Mouse (Mus musculus) CD4-positive, CD25-positive, alpha-beta regulatory T cell, adult 4 months (primary cell): ENCODE data around the gene Pin1rt1. TPM values are rescaled to one million over a fixed set of nuclear protein-coding genes. Genes with fewer than 3 reads are reported as not detected.

ENCODE experiments used
- ATAC-seq: one replicate; pipeline ENCODE4 v1.8.0; 2017
- polyA plus RNA-seq, 2 experiments: library from polyadenylated mRNA; unstranded; fragments of 100-300 nt; shearing (Covaris generic); gene quantifications; one replicate each; pipeline ENCODE4 v1.2.1; 2017

The Pin1rt1 gene
- polyA plus RNA-seq, 2 experiments from 2014 or later = not detected

DNA sequence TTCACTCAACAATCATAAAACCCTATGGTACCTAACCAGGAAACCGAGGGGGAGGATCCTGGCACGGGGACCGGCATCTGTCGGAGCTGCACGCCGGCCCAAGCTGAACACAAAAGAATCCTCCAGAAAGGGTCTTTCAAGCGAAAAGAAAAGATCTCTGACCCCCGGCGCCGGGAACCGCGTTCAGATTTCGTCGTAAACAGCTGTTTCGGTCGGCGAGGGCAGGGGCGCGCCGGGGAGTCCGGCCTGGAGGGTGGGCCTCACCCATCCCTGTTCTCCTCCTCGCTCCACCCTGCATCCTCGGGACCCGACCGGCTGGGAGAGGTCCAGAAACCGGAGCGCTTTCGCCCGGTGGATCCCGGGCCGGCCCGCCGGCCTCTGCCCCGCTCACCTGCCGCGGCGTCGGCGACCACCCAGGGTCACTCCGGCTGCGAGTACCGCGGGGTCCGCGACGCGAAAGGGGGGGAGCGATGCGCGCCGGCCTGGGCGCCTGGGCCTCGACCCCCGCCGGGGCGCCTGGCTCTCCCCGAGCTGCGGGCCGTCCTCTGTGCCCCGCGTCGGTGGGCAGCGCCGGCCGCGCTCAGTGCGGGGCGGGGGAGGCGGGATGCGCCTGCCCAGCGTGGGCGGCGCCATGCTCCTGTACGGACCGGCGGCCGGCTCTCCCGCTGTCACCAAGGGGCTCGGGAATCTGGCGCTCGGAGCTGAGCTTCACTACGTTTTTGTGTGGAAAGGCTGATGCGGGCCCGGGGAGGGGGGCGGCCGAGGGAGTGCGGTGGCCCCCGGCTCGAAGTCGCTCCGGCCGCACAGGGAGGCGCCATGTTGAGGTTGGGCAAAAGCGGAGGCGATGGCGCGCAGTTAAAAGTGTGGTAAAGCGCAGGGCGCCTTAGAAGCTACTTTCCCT is 4.3 kb downstream of the Pin1rt1 start, which contains the start of gene Tcp11l1:
TSS of gene Tcp11l1 (minus strand) at position 585 of the 901 bp plus-strand sequence.
- no peak for ATAC-seq

DNA sequence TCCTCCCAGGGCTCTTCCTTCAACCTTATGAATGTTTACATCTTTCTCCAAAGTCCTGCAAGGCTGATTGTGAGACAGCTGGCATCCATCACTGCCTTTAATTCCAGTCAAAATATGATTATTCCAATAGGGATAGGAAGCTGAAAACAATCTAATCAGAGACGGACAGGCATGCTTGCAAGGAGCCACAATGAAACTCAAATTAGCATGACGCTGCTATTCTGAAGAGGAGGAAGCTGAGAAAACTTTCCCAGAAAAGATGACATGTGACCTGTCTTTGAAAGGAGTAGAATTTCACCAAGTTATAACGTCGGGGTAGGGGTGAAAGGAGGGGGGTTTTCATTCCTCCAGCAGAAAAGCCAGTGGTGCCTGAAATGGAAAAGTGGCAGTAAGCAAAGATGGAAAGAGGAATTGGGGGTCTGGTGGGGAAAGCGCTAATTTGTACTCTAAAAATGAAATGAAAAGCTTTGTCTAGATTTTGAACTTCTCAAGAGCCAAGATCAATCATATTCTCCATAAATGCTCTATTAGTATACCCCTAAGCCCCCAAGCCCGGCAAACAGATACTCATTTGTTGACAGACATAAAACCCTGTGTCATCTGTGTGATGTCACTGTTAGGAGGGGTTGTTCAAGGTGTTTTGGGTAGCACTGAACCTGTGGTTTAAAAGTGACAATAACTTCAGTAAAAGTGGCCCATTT is 5.4 kb downstream of the Pin1rt1 start:
- ATAC-seq = no peak

DNA sequence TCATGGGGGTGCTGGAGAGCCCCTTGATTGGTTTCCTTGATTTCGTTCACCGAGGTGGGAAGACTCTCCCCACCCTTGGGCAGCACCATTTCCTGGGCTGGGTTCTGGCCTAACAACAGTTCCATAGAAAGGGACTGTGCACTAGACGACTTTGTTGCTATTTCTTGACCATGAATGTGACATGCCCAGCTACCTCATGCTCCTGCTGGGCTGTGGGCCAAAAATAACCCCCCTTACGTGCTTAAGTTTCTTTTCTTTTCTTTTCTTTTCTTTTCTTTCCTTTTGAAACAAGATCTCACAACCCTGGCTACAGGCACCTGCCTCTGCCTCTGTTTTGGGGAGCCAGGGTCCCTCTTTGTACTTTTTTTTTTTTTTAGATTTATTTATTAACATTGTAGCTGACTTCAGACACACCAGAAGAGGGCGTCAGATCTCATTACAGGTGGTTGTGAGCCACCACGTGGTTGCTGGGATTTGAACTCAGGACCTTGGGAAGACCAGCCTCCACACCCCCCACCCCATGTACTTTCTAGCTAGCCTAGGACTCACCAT is 6.3 kb downstream of the Pin1rt1 start:
- no peak for ATAC-seq

DNA sequence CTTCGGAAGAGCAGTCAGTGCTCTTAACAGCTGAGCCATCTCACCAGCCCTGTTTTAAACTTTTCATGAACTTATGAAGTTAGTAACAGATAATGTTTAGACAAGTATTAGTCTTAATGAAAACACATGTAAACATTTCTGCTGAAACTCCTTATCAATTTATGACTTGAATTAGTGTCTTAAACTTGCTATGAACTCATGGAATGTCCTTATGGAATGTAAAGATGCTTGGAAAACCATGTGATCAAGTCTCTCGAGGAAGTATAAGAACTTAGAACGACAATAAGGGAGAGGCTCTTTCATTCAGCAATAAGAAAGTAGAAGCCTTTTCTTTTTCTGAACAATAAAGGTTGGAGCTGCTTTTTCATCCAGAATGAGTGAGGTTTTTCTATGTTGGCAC is 11.8 kb downstream of the Pin1rt1 start:
- no peak for ATAC-seq

DNA sequence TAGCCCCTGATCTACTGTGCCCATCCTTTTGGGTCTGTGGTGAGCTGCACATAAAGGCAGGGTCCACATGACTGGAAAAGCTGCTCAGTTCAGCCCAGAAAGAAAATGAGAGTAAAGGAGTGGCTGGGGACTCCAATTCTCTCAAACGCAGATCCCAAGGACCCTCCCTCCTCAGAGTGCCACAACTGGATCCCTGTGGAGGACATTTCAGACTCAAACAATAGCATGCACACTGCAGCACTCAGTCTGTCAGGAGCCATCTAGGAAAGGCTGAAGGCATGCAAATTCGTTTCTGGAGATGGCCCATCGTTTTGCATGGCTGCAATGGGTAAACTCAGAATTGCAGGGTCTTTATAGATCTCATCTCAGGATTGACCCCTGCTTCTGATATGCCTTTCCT is 13.0 kb downstream of the Pin1rt1 start:
- no peak for ATAC-seq

DNA sequence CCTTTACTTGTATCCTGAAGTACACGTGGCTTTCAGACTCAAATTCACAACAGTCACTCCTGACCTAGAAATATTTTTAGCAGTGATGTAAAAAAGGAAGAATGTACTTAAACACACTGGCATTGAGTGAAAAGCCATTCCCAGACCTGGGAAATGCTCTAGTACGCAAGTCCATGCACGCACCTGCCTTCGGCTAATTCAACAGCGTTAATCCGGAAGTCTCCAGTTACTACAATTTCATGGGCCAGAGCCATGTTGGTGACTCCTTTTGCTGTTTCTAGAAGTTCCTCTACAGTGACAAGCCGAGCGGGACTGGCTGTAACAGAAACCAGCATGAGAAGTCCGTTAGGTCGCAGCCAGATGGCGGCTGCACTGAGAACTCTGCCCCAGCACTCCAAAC is 16.5 kb downstream of the Pin1rt1 start:
- no peak for ATAC-seq

DNA sequence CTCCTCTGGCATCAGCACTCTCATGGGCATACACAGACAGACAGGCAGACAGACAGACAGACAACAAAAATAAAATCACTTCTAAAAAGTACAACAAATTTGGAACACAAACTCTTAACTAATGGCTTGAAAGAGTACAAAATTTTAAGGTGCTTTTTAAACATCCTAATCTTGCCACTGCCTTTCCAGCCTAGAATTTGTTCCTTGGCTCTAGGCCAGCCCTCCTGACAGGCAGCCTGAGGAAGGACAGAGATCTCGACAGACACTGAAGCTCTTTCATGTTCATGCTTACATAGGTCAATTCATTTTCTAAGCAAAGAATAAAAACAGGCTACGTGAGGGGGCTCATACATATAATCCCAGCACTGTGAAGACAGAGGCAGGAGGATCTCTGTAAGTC is 23.6 kb downstream of the Pin1rt1 start:
- no peak for ATAC-seq

DNA sequence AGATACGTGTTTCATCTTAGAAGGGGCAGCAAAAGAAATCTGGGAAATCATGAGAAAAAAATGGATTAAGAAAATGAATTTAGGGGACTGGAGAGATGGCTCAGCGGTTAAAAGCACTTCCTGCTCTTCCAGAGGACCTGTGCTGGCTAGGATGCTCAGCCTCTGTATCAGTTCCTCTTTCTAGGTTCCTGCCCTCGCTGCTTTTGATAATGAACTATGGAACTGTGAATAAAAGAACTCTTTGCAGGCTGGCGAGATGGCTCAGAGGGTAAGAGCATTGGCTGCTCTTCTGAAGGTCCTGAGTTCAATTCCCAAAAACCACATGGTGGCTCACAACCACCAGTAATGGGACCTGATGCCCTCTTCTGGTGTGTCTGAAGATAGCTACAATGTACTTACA is 25.5 kb downstream of the Pin1rt1 start:
- no peak for ATAC-seq

DNA sequence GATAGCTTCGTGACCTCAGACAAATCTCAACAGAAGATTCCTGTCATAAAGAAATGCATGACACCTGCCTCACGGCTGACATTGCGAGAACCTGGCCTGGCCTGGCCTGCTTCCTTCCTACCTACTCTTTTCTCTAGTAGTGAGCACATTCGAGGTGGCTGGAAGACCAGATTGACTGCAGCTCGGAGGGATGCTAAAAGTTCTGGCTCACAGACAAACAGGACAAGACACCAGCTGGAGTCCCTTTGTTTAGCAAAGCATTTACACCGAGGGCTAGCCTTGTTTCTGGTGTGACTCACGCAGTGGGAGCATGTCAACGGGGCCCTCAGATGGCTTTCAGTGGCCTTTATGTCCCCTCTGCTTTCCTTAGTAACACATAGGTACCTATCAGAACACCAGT is 27.5 kb downstream of the Pin1rt1 start:
- no peak for ATAC-seq

DNA sequence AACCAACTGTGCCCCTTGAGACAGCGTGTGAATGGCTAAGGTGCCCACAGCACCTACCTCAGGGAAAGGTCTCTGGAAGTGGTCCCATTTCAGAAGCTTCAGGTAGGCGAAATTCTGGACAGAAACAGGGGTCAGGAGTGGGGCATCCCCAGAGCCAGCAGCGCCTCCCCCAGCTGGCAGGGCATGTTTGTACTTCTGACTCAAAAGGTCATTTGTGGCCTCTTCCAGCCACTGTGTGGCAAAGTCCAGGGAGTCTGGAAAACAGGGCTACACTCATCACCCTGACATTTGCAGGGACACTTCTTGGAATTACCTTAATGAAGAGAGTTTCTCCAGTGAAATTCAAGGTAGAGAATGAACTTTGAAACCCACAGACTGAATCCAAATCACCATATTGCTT is 27.9 kb downstream of the Pin1rt1 start:
- ATAC-seq = no peak

DNA sequence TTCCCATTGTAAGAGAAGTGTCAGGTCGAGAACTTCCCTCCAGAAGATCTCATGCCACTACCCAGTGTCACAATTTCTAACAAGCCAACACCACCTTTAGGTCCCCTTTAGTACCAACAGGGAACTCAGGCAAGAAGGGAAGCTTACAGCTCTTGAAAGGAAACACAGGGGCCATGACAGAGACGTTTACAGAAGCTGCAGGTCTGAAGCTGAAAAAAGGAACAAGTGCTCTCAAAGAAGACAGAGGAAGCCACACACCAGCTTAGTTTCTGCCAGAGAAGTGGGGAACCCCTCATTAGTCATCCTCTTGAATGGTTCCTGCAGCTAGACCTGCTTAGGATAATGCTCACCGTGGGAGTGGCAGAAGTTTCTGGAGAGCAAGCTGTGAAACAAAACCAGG is 28.9 kb downstream of the Pin1rt1 start:
- ATAC-seq = no peak

DNA sequence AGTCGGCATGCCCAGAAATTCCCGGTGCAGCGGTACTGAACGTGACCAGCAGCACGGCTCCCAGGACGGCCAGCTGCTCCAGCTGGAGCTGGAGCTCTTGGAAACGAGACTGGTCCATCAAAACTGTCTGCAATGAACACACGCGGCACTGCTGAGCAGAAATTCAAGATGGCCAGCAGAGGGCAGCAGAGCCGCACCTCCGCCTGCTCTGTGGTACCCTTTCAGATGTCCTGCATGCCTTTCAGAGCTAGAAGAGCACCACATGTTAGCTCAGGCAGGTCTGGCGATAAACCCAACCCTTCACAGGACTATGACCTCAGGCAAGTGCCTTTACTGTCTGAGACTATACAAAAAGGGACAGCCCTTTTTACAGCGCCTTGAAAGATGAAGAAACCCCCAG is 30.8 kb downstream of the Pin1rt1 start:
- ATAC-seq = peak; percentile 45

DNA sequence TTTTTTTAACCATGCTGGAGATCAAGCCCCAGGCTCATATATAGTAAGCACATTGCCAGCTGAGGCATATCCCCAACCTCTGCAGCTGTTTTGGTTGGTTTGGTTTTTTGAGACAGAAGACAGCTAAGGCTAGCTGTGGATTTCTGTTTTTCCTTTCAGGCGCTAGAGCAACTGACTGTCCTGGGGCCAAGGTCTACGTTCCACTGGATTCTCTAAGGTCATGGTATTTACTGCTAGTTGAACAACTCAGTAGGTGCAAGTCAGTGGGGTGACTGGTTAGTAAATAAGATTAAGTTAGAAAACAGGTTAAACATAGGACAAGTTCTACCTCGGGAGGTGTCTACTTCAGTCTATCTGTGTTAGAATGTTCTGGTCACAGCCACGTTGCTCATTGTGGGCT is 31.4 kb downstream of the Pin1rt1 start:
- no peak for ATAC-seq

DNA sequence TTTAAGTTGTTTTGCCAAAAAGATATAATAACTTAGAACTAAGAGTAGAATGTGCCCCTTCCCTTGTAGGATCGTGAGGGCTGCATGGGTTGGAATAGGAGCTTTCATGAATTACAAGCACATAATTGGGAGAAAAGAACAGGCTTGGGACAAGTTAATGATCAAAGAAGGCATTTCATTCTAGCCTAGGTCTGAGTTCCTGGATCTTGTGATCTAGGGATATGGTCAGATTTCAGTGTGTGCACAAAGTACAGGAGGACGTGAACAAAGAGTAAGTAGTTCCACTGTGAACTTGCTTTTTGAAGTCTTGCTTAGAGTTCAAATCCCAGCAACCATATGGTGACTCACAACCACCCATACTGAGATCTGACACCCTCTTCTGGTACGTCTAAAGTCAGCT is 38.9 kb downstream of the Pin1rt1 start:
- ATAC-seq = no peak

DNA sequence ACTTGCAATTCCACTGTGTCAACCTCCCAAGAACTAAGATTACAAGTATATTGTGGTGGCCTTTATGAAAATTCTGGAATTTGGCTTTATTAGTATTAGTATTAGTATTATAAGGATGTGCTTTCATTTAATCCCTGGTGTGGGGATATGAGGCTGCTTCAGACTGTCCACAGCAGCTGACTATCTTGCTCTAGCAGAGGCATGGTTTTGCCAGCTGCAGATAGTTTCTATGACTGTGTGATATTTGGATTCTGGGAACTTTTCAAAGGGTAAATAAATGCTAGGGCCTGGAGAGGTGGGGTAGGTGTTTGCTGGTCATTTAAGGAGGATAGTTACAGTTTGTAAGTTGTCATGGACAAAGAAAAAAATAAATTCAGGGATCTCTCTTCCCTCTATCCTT is 44.5 kb downstream of the Pin1rt1 start:
- ATAC-seq = no peak

DNA sequence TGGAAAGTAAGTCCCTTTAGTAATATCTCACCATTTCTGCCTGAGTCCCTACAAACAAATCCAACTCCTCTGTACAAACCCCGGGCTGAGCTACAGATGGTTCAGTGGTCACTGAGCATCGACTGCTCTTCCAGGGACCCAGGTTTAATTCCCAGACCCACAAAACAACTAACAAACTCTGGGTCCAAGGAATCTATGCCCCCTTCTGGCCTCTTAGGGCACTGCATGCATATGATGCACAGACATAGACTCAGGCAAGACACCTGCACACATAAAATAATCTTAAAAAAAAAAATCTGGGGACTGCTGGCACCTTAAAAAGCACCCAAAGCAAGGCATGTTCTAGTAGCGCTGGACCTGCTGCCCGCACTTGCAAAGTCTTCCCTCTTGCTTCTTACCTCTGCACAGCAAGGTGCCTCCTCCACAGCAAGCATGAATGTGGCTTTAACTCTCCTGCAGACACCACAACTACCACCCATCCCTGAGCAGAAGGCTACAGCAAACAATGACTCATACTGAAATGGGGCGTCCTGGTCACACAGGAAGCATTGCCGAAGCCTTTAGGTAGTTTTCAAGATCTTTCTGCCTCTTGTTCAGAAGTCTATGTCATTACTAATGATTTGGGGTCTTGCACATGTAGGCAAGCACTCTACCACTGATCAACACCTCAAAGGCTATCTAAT is 46.9 kb downstream of the Pin1rt1 start:
- ATAC-seq = no peak

Other genes with a start within 250 kb of the Pin1rt1 start
- gene Hipk3, start 221.9 kb downstream of the Pin1rt1 start, polyA plus RNA-seq = 10 to 100 TPM in 1 of 2 experiments, 1 to 10 TPM in 1; 6.5 to 15.7 TPM
- 10 to 100 TPM; 59.9 to 64.5 TPM for gene Cstf3, start 125.9 kb downstream of the Pin1rt1 start, polyA plus RNA-seq
- gene Tcp11l1, start 4.2 kb downstream of the Pin1rt1 start, polyA plus RNA-seq = under 1 TPM in 1 of 2 experiments, not detected in 1; 0.73 TPM
- not detected for gene Depdc7, start 26.5 kb upstream of the Pin1rt1 start, polyA plus RNA-seq
- gene Qser1, start 100.4 kb upstream of the Pin1rt1 start, polyA plus RNA-seq = 1 to 10 TPM; 1.6 to 2.1 TPM
- gene Prrg4, start 133.5 kb upstream of the Pin1rt1 start, polyA plus RNA-seq = 1 to 10 TPM; 1.2 to 2.0 TPM
- gene Ccdc73, start 151.4 kb upstream of the Pin1rt1 start, polyA plus RNA-seq = 1 to 10 TPM; 3.4 to 4.5 TPM